Mouse (Mus musculus): ENCODE measurements around the gene Fgfr2.

DNA sequence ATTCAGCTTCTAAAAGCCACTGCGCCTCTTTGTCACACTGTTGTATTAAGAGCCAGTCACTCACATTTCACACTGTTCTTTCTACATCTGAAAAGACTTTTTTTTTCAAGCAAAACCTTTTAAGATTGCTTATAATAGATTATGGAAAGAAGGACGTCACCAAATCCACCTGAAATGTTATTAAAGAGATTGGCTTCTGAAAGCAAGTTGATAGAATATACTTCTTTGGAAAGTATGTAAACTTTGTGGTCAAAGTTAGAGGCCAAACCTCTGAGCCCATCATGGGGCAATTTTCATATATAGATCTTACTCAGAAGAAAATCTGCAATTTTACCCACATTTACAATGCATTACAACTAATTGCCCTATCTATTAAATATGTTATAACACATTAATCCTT, 306.6 kb downstream of the Fgfr2 start:
- no peak for TF ChIP-seq MAX (IDR thresholded peaks at IDR 0.05)
- TF ChIP-seq CTCF (IDR thresholded peaks at IDR 0.05; ENCODE audit: control insufficient read depth, insufficient read depth, insufficient read length): no peak
